Mouse (Mus musculus) embryonic facial prominence, embryonic 10.5 days (tissue): ENCODE measurements around the gene Ptpn22. TPM values are rescaled to one million over a fixed set of nuclear protein-coding genes. Genes with fewer than 3 reads are reported as not detected.

Source experiments
- DNase-seq: peaks from one replicate; pipeline ENCODE4 v3.0.0-alpha.2; 2017; ENCODE audit warnings: low spot score
- H3K27ac ChIP-seq: fragments of 300-500 bp; sonication (generic); replicated peaks from 2 replicates; pipeline ENCODE4 v1.5.1; 2016; ENCODE audit warnings: mild to moderate bottlenecking
- H3K27me3 ChIP-seq: fragments of 300-500 bp; sonication (generic); replicated peaks from 2 replicates; pipeline ENCODE4 v1.6.1; 2016; ENCODE audit warnings: low read depth, mild to moderate bottlenecking; ENCODE audit not compliant: poor library complexity, severe bottlenecking
- H3K36me3 ChIP-seq: fragments of 300-500 bp; sonication (generic); replicated peaks from 2 replicates; pipeline ENCODE4 v1.6.1; 2016; ENCODE audit warnings: mild to moderate bottlenecking, moderate library complexity
- H3K4me1 ChIP-seq: fragments of 300-500 bp; sonication (generic); 2 replicates; pipeline ENCODE4 v1.6.1; 2016
- H3K4me3 ChIP-seq: fragments of 300-500 bp; sonication (generic); 2 replicates; pipeline ENCODE4 v1.5.1; 2016; ENCODE audit warnings: mild to moderate bottlenecking, moderate library complexity
- H3K9me3 ChIP-seq: fragments of 300-500 bp; sonication (generic); 2 replicates; pipeline ENCODE4 v1.6.1; 2016; ENCODE audit warnings: mild to moderate bottlenecking
- WGBS: fragments of 180-500 bp; shearing (Covaris S2); methylation state at CpG from one replicate; pipeline ENCODE4 v1.1.7; 2016; 5-methylcytosine and 5-hydroxymethylcytosine counted together
- polyA plus RNA-seq: library from polyadenylated mRNA; unstranded; fragments of >200 nt; fragmentation: Nextera tagmentation; extraction: Ambion mirVana; gene quantifications from 2 replicates; pipeline ENCODE4 v1.2.1, GENCODE M21; 2016

Gene Ptpn22
- polyA plus RNA-seq, 1 experiment from 2014 or later: 0.11 TPM

GRCm38 (mm10) chr3:103914732-103915508, 55.3 kb downstream of the Ptpn22 start:
- peak; percentile 76 for DNase-seq
- Histone ChIP-seq H3K4me3 (peak overlapping the region; percentile 97), H3K27ac (peak overlapping the region; percentile 97), H3K27me3 (no peaks in the 10 kb centered on the region), H3K36me3 (peaks cover 4% of the 10 kb centered on the region), H3K4me1 (peaks cover 20% of the 10 kb centered on the region), H3K9me3 (no peaks in the 10 kb centered on the region)
- 0% methylated on average over 53 of the region's 60 CpGs for WGBS

DNA sequence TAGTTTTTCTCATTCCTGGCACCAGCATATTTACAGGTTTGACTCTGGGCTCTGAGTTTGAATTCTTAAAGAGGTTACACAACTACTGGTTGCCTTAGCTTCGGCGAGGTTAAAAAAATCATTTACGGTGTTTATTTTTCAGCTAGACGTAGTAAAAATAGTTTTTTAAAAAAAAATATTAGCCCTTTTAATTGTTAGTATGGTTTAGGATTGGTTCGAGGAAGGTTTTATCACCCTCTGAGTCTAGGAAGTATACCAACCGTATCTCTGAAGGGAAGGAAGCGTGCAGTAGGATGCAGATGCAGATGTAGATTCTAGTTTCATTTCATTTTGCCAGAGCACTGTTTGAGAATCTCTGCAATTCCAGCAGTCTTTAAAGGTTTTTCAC, 55.9 kb downstream of the Ptpn22 start:
- no peaks in the 10 kb centered on the region for H3K27me3 ChIP-seq
- peaks cover 22% of the 10 kb centered on the region for H3K4me1 ChIP-seq
- no peaks in the 10 kb centered on the region for H3K9me3 ChIP-seq
- DNase-seq: no peak
- peak overlapping the region; percentile 97 for H3K4me3 ChIP-seq
- peaks cover 9% of the 10 kb centered on the region for H3K36me3 ChIP-seq
- 12% methylated on average over 7 of the region's 7 CpGs for WGBS
- peak overlapping the region; percentile 97 for H3K27ac ChIP-seq

DNA sequence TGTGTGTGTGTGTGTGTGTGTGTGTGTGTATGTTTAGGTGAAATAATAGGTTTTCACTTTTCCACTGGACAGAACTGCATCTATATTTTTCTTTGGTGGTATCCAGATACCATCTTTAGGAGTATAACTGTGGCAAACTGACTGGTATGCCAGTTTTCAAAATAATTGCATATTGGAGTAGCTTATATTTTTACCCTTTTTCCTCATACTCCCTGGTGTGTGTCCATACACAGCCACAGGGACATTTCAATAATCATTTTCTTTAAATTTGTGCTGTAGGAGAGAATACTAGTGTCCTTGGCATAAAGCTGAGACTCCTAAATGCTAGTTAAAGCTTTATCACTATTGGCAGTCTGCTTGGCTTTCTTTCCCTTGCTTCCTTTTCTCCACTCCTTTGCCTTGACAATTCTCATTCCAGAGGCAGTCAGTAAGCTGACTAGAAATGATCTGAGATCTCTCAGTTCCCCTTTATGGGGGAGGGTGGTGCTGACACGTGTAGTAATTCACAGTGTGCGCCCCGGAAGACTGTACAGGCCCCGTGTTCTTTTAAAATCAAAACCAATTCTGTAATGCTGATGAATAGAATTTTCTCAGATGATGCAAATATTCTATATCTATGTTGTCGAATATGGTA, 56.7 kb downstream of the Ptpn22 start:
- H3K4me1 ChIP-seq: peaks cover 22% of the 10 kb centered on the region
- H3K36me3 ChIP-seq: peaks cover 11% of the 10 kb centered on the region
- no peak overlapping the region for H3K27ac ChIP-seq
- DNase-seq: no peak
- 75% methylated on average over 5 of the region's 5 CpGs for WGBS
- peak overlapping the region; percentile 97 for H3K4me3 ChIP-seq
- no peaks in the 10 kb centered on the region for H3K27me3 ChIP-seq
- no peaks in the 10 kb centered on the region for H3K9me3 ChIP-seq

- DNase-seq: no peak
- H3K27ac ChIP-seq: no peak overlapping the region
- H3K27me3 ChIP-seq: no peaks in the 10 kb centered on the region
- no peaks in the 10 kb centered on the region for H3K9me3 ChIP-seq
- 72% methylated on average over 3 of the region's 3 CpGs for whole genome bisulfite sequencing
- H3K4me1 ChIP-seq: peaks cover 22% of the 10 kb centered on the region
- H3K36me3 ChIP-seq: peaks cover 11% of the 10 kb centered on the region
- H3K4me3 ChIP-seq: peak overlapping the region; percentile 97
These were observed 57.2 kb downstream of the Ptpn22 start for GRCm38 (mm10) chr3:103916839-103917237.

- Histone ChIP-seq H3K4me1 (peaks cover 29% of the 10 kb centered on the region), H3K4me3 (no peak overlapping the region), H3K27ac (no peak overlapping the region), H3K27me3 (no peaks in the 10 kb centered on the region), H3K36me3 (peaks cover 11% of the 10 kb centered on the region), H3K9me3 (no peaks in the 10 kb centered on the region)
- 81% methylated on average over 1 of the region's 1 CpGs for WGBS
- DNase-seq: no peak
These were observed 60.5 kb downstream of the Ptpn22 start for GRCm38 (mm10) chr3:103920094-103920493.

DNA sequence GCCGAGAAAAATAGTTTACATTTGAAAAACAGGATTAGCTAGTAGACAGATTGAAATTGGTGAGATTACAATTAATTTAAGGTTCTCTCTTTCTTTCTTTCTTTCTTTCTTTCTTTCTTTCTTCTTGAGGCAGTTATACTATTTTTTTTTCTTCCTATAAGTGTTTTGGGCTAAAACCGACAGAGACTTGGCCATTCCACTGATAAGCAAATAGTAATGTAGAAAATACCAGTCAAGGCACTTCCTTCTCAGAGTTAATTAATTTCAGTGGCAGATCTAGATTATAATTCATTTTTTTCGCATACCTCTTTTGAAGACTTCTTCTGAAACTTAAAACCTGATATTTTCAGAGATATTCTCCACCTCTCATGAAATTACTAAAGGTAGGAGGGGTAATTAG, 65.7 kb downstream of the Ptpn22 start:
- WGBS: 81% methylated on average over 3 of the region's 3 CpGs
- no peak overlapping the region for H3K4me3 ChIP-seq
- H3K27ac ChIP-seq: no peak overlapping the region
- no peak for DNase-seq
- H3K27me3 ChIP-seq: no peaks in the 10 kb centered on the region
- H3K36me3 ChIP-seq: peaks cover 26% of the 10 kb centered on the region
- no peaks in the 10 kb centered on the region for H3K9me3 ChIP-seq
- H3K4me1 ChIP-seq: peaks cover 15% of the 10 kb centered on the region

DNA sequence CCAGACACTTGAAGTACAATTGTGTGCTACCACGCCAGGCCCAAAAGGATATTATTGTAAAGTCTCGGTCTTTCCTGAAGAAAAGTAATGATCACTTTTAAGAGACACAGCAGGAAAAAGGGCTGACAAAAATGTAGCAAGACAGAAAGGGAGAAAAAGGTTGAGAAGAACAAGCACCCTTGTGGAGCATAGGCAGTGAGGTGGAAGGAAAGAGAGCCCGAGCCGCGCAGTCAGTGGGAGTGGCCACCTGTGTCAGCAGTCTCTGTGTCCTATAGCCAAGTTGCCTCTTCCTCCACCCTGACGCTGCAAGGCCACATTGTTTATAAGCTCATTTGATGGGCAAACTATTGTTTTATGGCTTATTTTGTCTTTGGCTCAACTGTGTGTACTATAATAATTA, 67.9 kb downstream of the Ptpn22 start:
- H3K4me1 ChIP-seq: peaks cover 10% of the 10 kb centered on the region
- no peaks in the 10 kb centered on the region for H3K9me3 ChIP-seq
- H3K4me3 ChIP-seq: no peak overlapping the region
- WGBS: 65% methylated on average over 6 of the region's 6 CpGs
- H3K27ac ChIP-seq: no peak overlapping the region
- no peaks in the 10 kb centered on the region for H3K27me3 ChIP-seq
- peaks cover 40% of the 10 kb centered on the region for H3K36me3 ChIP-seq
- DNase-seq: no peak

GRCm38 (mm10) chr3:103944794-103945562, 85.4 kb downstream of the Ptpn22 start:
- Histone ChIP-seq H3K4me1 (no peaks in the 10 kb centered on the region), H3K27me3 (no peaks in the 10 kb centered on the region), H3K4me3 (no peak overlapping the region), H3K36me3 (peaks cover 18% of the 10 kb centered on the region; the same call in 1 of the 2 replicates), H3K27ac (no peak overlapping the region), H3K9me3 (no peaks in the 10 kb centered on the region)
- 87% methylated on average over 1 of the region's 1 CpGs for WGBS
- no peak for DNase-seq

DNA sequence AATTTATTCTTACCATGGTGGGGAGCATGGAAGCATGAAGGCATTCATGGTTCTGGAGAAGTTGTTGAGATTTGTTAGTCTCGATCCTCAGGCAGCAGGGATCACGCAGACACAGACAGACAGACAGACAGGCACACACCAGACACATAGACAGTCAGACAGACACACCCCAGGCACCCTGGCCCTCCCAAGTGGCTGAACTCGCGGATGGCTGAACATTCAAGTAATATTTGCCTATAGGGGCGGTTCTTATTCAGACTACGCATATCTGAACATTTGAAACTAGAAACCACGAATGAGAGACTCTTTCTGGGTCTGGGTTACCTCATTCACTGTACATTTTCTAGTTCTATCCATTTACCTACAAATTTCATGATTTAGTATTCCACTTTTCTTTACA, 89.1 kb downstream of the Ptpn22 start:
- Histone ChIP-seq H3K9me3 (no peaks in the 10 kb centered on the region), H3K36me3 (peaks cover 18% of the 10 kb centered on the region; the same call in 1 of the 2 replicates), H3K27me3 (no peaks in the 10 kb centered on the region), H3K27ac (no peak overlapping the region), H3K4me3 (no peak overlapping the region), H3K4me1 (no peaks in the 10 kb centered on the region)
- 92% methylated on average over 7 of the region's 7 CpGs for WGBS
- no peak for DNase-seq

DNA sequence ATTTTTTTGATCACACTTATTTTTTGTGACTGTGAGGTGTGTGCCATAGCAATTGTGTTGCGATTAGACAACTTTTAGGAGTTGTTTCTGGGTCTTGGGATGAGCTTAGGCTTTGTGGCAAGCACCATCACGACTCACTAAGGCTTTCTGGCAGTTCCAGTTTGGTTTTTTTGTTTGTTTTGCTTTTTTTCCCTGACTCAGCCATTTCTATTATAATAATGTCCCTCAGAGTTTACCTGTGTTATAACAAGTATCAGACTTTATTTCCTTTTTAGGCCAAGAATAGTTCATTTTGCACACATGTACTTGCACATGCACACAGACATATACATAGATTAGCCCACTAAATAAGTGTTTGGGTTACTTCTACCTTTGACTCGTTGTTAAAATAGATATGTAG, 101.0 kb downstream of the Ptpn22 start:
- H3K36me3 ChIP-seq: peaks cover 72% of the 10 kb centered on the region
- no peaks in the 10 kb centered on the region for H3K27me3 ChIP-seq
- no peaks in the 10 kb centered on the region for H3K4me1 ChIP-seq
- no peak for DNase-seq
- H3K9me3 ChIP-seq: no peaks in the 10 kb centered on the region
- no peak overlapping the region for H3K4me3 ChIP-seq
- no peak overlapping the region for H3K27ac ChIP-seq
- WGBS: 93% methylated on average over 3 of the region's 3 CpGs
